Mouse (Mus musculus): ENCODE data around the gene Smarcc2.
A peak's percentile ranks its signal among the peaks of the same experiment; 100 is the strongest.

GRCm38 (mm10) chr10:128409692-128410559 lies 49.1 kb upstream of the Smarcc2 start:
- TF ChIP-seq CTCF (conservative IDR thresholded peaks at IDR 0.05; ENCODE audit: insufficient read depth, insufficient read length, low read depth, low read length) (peak; percentile 62), POLR2A (IDR thresholded peaks at IDR 0.05; ENCODE audit: low read depth, low read length) (no peak)

Measured in kidney, adult 2 months (tissue).